ENCODE assay signal across 33 mouse cellular contexts in genomic region chr2:131800126-131800894, GRCm38 (mm10). TPM values are rescaled to one million over a fixed set of nuclear protein-coding genes. Genes with fewer than 3 reads are reported as not detected.
"Had no signal": no experiment of that assay in that cellular context is flagged by ENCODE, and none has a peak within 500 bp of the region (broad histone marks: within the 10 kb centered on the region; RNA-seq: fewer than 3 reads in every experiment).

No protein-coding gene starts in this region.

- H3K4me1 ChIP-seq: heart, embryonic 13.5 days; heart, embryonic 15.5 days; hindbrain, embryonic 13.5 days; hindbrain, embryonic 15.5 days; limb, embryonic 12.5 days; liver, embryonic 13.5 days; liver, embryonic 15.5 days had no signal

- DNase-seq: gastrocnemius, postnatal 14 days; gastrocnemius, postnatal 36 days; heart, adult 11 months; heart, adult 2 months; heart, postnatal 14 days; heart, postnatal 36 days; kidney, adult 18-20 months; kidney, adult 8-10 months; kidney, postnatal 10 days; kidney, postnatal 25 days; kidney, postnatal 4 days; liver; liver, embryonic 13.5 days had no signal

- H3K9ac ChIP-seq: heart, embryonic 13.5 days; heart, embryonic 15.5 days; hindbrain, embryonic 13.5 days; hindbrain, embryonic 15.5 days; limb, embryonic 12.5 days; liver, embryonic 13.5 days; liver, embryonic 15.5 days had no signal

- H3K27ac ChIP-seq: heart, adult 2 months; heart, embryonic 13.5 days; heart, embryonic 15.5 days; hindbrain, embryonic 13.5 days; hindbrain, embryonic 15.5 days; hindbrain, postnatal 0 days; layer of hippocampus, adult 2 months; left cerebral cortex, adult 2 months; limb, embryonic 10.5 days; limb, embryonic 12.5 days; liver, embryonic 13.5 days; liver, embryonic 15.5 days had no signal

- H3K36me3 ChIP-seq: heart, embryonic 13.5 days; heart, embryonic 15.5 days; hindbrain, embryonic 13.5 days; hindbrain, embryonic 15.5 days; limb, embryonic 10.5 days; limb, embryonic 12.5 days; liver, embryonic 13.5 days; liver, embryonic 15.5 days had no signal

- H3K9me3 ChIP-seq: heart, embryonic 13.5 days; heart, embryonic 15.5 days; hindbrain, embryonic 13.5 days; hindbrain, embryonic 15.5 days; limb, embryonic 10.5 days; limb, embryonic 12.5 days; liver, embryonic 13.5 days; liver, embryonic 15.5 days had no signal

- H3K27me3 ChIP-seq: heart, embryonic 13.5 days; heart, embryonic 15.5 days; hindbrain, embryonic 13.5 days; hindbrain, embryonic 15.5 days; limb, embryonic 12.5 days; liver, embryonic 13.5 days; liver, embryonic 15.5 days had no signal

- H3K4me3 ChIP-seq: heart, adult 2 months; heart, embryonic 13.5 days; heart, embryonic 15.5 days; hindbrain, embryonic 13.5 days; hindbrain, embryonic 15.5 days; layer of hippocampus, adult 2 months; left cerebral cortex, adult 2 months; limb, embryonic 10.5 days; limb, embryonic 12.5 days; liver, embryonic 13.5 days; liver, embryonic 15.5 days had no signal

- ATAC-seq: hindbrain, postnatal 0 days; intestine, postnatal 0 days had no signal

- H3K4me2 ChIP-seq: heart, embryonic 11.5 days; heart, embryonic 13.5 days; heart, embryonic 15.5 days; hindbrain, embryonic 13.5 days; hindbrain, embryonic 15.5 days; limb, embryonic 12.5 days; liver, embryonic 13.5 days; liver, embryonic 15.5 days had no signal

RNA-seq across cellular contexts. Expression of gene Erv3, which starts 59.2 kb away (rescaled TPM):
- total RNA-seq: gastrocnemius, adult 18-20 months; gastrocnemius, adult 8-10 months; gastrocnemius, postnatal 14 days; gastrocnemius, postnatal 36 days; heart, adult 2 months; heart, postnatal 14 days; heart, postnatal 36 days; hematopoietic stem cell, adult 5-6 weeks; hindbrain, postnatal 0 days had no signal
- polyA plus RNA-seq: heart, adult 2 months; heart, embryonic 11.5 days; heart, embryonic 13.5 days; heart, embryonic 15.5 days; heart, postnatal 0 days; hindbrain, embryonic 11.5 days; hindbrain, embryonic 13.5 days; hindbrain, embryonic 15.5 days; intestine, embryonic 14.5 days; intestine, postnatal 0 days; kidney, embryonic 14.5 days; kidney, embryonic 16.5 days; limb, embryonic 10.5 days; limb, embryonic 12.5 days; liver, embryonic 13.5 days; liver, embryonic 15.5 days had no signal
